Mouse (Mus musculus): ENCODE data around the gene Nudc. TPM values are rescaled to one million over a fixed set of nuclear protein-coding genes. Genes with fewer than 3 reads are reported as not detected.
A peak's percentile ranks its signal among the peaks of the same experiment; 100 is the strongest.

Nudc gene
- polyA plus RNA-seq, 1 experiment from 2014 or later, result 170 TPM

DNA sequence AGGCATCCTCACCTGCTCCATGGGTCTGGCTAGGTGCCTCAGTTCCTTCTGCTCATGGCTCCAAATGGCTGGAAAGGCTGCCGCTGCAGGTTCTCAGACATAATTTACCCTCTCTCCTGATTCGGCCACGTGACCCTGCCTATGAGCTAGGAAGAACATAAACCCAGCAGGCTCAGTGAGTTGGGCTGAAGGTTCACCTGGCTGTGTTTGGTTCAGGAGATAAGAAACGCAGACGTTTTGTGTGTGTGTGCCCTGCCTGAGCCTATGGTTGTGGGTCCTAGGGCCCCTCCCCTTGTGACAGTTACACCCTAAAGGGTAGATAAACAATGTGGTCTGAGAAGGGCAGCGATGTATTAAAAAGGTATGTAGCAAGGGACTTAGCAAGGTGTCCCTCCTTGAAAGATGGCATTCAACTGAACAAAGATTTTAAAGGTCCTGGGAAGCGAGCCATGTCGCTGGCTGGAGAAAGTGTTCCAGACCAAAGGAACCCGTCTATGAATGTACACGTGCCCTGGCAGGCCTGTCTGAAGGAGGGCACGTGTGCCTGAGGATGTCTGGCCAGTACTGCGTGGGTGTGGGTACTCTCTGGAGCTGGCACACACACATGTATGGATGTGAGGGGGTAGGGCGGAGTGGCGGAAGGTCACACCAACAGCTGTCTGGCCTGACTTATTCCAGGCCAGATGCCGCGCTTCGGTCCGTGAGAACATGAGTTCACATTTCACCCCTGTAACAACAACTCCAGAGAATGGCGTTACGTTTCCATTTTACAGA, 57.0 kb downstream of the Nudc start:
- Histone ChIP-seq H3K9me3 (ENCODE audit: control insufficient read depth, low read length) (no peaks in the 10 kb centered on the region), H3K4me1 (replicated peaks; ENCODE audit: control insufficient read depth, insufficient read depth, low read length) (0 out of 2 replicates have a peak, but pooled peaks cover 5% of the 10 kb centered on the region), H3K27me3 (ENCODE audit: control insufficient read depth, insufficient read depth, low read length) (peaks cover 12% of the 10 kb centered on the region), H3K4me3 (replicated peaks; ENCODE audit: low read length) (no peak overlapping the region), H3K4me2 (replicated peaks) (no peak overlapping the region), H3K36me3 (replicated peaks; ENCODE audit: control insufficient read depth, insufficient read depth) (no peaks in the 10 kb centered on the region), H3K27ac (no peak overlapping the region), H3K9ac (no peak overlapping the region)
- 85% methylated on average over 20 of the region's 20 CpGs for WGBS
- no peak for ATAC-seq (ENCODE audit: low FRiP score)
- DNase-seq (ENCODE audit: low spot score), result no peak

DNA sequence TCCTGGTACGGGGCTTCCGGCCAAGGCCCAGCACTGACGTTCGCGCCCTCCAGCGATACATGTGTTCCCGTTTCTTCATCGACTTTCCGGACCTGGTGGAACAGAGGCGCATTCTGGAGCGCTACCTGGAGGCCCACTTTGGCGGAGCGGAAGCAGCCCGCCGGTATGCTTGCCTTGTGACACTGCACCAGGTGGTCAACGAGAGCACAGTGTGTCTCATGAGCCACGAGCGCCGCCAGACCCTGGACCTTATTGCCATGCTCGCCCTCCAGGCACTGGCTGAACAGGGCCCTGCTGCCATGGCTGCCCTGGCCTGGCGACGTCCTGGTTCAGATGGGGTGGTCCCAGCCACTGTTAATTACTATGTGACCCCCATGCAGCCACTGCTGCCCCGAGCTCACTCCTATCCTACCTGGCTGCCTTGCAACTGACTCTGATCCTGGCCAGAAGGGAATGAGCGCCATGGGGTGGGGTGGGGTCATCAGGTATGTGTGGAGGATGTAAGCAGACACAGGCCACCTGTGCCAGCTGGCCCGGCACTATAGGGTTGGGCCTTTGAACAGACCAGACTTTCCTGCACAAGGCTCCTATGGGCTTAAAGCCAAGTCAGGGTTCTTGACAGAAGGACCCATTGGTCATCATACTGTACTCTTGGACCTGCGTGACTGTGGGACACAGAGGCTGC, 59.0 kb downstream of the Nudc start:
- Histone ChIP-seq H3K27ac (no peak overlapping the region), H3K4me3 (replicated peaks; ENCODE audit: low read length) (no peak overlapping the region), H3K9ac (no peak overlapping the region), H3K4me1 (replicated peaks; ENCODE audit: control insufficient read depth, insufficient read depth, low read length) (0 out of 2 replicates have a peak, but pooled peaks cover 5% of the 10 kb centered on the region), H3K9me3 (ENCODE audit: control insufficient read depth, low read length) (no peaks in the 10 kb centered on the region), H3K27me3 (ENCODE audit: control insufficient read depth, insufficient read depth, low read length) (peaks cover 21% of the 10 kb centered on the region), H3K4me2 (replicated peaks) (no peak overlapping the region), H3K36me3 (replicated peaks; ENCODE audit: control insufficient read depth, insufficient read depth) (no peaks in the 10 kb centered on the region)
- no peak for DNase-seq (ENCODE audit: low spot score)
- no peak for ATAC-seq (ENCODE audit: low FRiP score)
- WGBS, result 95% methylated on average over 26 of the region's 26 CpGs

DNA sequence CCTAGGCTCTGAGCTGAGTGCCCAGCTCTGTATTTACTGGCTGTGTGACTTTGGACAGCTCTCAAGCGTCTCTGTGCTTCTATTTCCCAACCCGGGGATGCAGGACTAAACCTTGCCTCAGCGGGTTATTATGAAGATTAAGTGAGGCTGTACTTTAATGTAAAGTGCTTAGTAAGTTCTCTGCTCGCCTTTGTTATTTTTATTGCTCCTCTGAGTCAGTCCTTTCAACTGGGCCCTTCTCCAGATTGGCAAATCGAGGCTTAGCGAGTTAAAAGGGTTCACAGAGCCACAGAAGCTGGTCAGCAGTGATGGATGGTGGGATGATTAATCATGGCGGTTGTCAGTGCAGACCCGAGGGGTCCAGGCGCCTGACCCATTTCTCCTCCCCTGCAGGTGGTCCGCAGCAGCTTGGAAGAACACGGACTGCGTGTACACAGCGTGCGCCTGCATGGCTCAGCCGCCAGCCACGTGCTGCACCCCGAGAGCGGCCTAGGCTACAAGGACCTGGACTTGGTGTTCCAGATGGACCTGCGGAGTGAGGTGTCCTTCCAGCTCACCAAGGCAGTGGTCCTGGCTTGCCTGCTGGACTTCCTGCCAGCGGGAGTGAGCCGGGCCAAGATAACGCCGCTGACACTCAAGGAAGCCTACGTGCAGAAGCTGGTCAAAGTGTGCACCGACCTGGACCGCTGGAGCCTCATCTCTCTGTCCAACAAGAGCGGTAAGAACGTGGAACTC, 59.9 kb downstream of the Nudc start:
- Histone ChIP-seq H3K27ac (no peak overlapping the region), H3K4me1 (replicated peaks; ENCODE audit: control insufficient read depth, insufficient read depth, low read length) (0 out of 2 replicates have a peak, but pooled peaks cover 5% of the 10 kb centered on the region), H3K4me3 (replicated peaks; ENCODE audit: low read length) (no peak overlapping the region), H3K4me2 (replicated peaks) (no peak overlapping the region), H3K9ac (no peak overlapping the region), H3K36me3 (replicated peaks; ENCODE audit: control insufficient read depth, insufficient read depth) (no peaks in the 10 kb centered on the region), H3K9me3 (ENCODE audit: control insufficient read depth, low read length) (no peaks in the 10 kb centered on the region), H3K27me3 (ENCODE audit: control insufficient read depth, insufficient read depth, low read length) (peaks cover 27% of the 10 kb centered on the region)
- no peak for ATAC-seq (ENCODE audit: low FRiP score)
- 88% methylated on average over 28 of the region's 28 CpGs for WGBS
- no peak for DNase-seq (ENCODE audit: low spot score)

DNA sequence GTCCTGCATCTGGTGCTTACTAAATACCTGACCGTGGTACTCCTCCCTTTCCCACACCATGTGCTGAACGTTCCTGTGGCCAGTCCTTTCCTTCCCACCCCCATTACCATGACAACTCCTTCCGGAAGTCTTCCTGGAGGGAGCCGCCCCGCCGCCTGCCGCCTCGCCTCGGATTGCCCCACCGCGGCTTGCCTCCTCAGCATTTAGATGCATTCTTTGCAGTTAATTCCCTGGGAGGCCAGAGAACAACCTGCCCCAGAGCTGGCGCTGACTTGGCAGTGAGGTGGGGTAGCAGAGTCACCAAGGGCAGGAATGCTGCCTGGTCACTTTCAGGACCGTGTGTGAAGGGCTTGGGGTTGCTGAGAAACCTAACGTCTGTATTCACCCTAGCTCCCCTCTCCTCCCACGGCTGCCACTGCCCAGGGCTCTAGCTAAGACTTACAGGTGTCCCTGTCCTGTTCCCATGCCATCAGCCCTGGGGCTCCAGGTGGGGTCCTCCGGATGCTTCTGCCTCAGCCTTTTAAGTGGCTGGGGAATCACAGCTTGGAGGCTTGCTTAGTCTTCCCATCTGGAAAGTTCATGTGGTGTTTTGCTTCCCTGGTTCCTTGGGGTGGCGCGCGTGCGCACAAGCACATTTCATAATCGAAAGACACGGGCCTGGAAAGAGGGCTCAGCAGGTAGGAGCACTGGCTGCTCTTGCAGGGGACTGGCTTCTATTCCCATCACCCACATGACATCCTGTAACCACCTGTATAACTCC, 61.4 kb downstream of the Nudc start:
- Histone ChIP-seq H3K9ac (no peak overlapping the region), H3K4me2 (replicated peaks) (0 out of 2 replicates have a peak overlapping the region, but pooled peaks have one; percentile 12), H3K4me1 (replicated peaks; ENCODE audit: control insufficient read depth, insufficient read depth, low read length) (0 out of 2 replicates have a peak, but pooled peaks cover 1% of the 10 kb centered on the region), H3K27ac (no peak overlapping the region), H3K9me3 (ENCODE audit: control insufficient read depth, low read length) (no peaks in the 10 kb centered on the region), H3K27me3 (ENCODE audit: control insufficient read depth, insufficient read depth, low read length) (peaks cover 36% of the 10 kb centered on the region), H3K4me3 (replicated peaks; ENCODE audit: low read length) (no peak overlapping the region), H3K36me3 (replicated peaks; ENCODE audit: control insufficient read depth, insufficient read depth) (no peaks in the 10 kb centered on the region)
- no peak for ATAC-seq (ENCODE audit: low FRiP score)
- 15% methylated on average over 22 of the region's 22 CpGs for WGBS
- no peak for DNase-seq (ENCODE audit: low spot score)

Small RNAs within 50 kb of the gene (microRNA-seq; reads per million reads assigned to microRNA genes)
- not detected for gene Gm23158

Other genes starting within 250 kb of the Nudc start
- gene Wdtc1, start 192.5 kb downstream of the Nudc start, polyA plus RNA-seq (2014; fragmentation: Nextera tagmentation; extraction: Ambion mirVana), result 25.6 and 27.0 TPM in 2 replicates
- 8.5 and 9.0 TPM in 2 replicates for gene Slc9a1, start 176.3 kb downstream of the Nudc start, polyA plus RNA-seq (2014; fragmentation: Nextera tagmentation; extraction: Ambion mirVana)
- 0.09 and 0.16 TPM in 2 replicates for gene Tent5b, start 65.9 kb downstream of the Nudc start, polyA plus RNA-seq (2014; fragmentation: Nextera tagmentation; extraction: Ambion mirVana)
- gene Trnp1, start 47.4 kb downstream of the Nudc start, polyA plus RNA-seq (2014; fragmentation: Nextera tagmentation; extraction: Ambion mirVana), result 12.3 and 14.8 TPM in 2 replicates
- gene Kdf1, start 27.0 kb downstream of the Nudc start, polyA plus RNA-seq (2014; fragmentation: Nextera tagmentation; extraction: Ambion mirVana), result 0.16 TPM in 1 of 2 replicates, not detected in the other
- gene Nr0b2, start 7.4 kb upstream of the Nudc start, polyA plus RNA-seq (2014; fragmentation: Nextera tagmentation; extraction: Ambion mirVana), result not detected in 2 replicates
- gene Gpatch3, start 28.7 kb upstream of the Nudc start, polyA plus RNA-seq (2014; fragmentation: Nextera tagmentation; extraction: Ambion mirVana), result 6.2 and 7.5 TPM in 2 replicates
- gene Gpn2, start 38.4 kb upstream of the Nudc start, polyA plus RNA-seq (2014; fragmentation: Nextera tagmentation; extraction: Ambion mirVana), result 19.7 and 20.4 TPM in 2 replicates
- gene Sfn, start 56.2 kb upstream of the Nudc start, polyA plus RNA-seq (2014; fragmentation: Nextera tagmentation; extraction: Ambion mirVana), result 2.7 and 3.9 TPM in 2 replicates
- gene Zdhhc18, start 104.2 kb upstream of the Nudc start, polyA plus RNA-seq (2014; fragmentation: Nextera tagmentation; extraction: Ambion mirVana), result 3.0 and 3.9 TPM in 2 replicates
- 9.9 and 10.1 TPM in 2 replicates for gene Pigv, start 126.7 kb upstream of the Nudc start, polyA plus RNA-seq (2014; fragmentation: Nextera tagmentation; extraction: Ambion mirVana)
- gene Arid1a, start 210.8 kb upstream of the Nudc start, polyA plus RNA-seq (2014; fragmentation: Nextera tagmentation; extraction: Ambion mirVana), result 35.5 and 37.8 TPM in 2 replicates